15 mouse cellular contexts compared by ENCODE assay signal in genomic region chr6:34309526-34309925, GRCm38 (mm10).
"Had no signal": no experiment of that assay in that cellular context is flagged by ENCODE, and none has a peak within 500 bp of the region (broad histone marks: within the 10 kb centered on the region; RNA-seq: fewer than 3 reads in every experiment).

No protein-coding gene starts in this region.

- H3K4me1 ChIP-seq: limb, embryonic 13.5 days; lung, embryonic 15.5 days had no signal

- H3K4me2 ChIP-seq: limb, embryonic 13.5 days; liver, embryonic 13.5 days; lung, embryonic 15.5 days; midbrain, embryonic 13.5 days had no signal

- DNase-seq: layer of hippocampus, postnatal 36 days; liver; liver, embryonic 13.5 days; thymus, adult 2 months; thymus, postnatal 14 days; thymus, postnatal 4 days had no signal

- H3K27me3 ChIP-seq: limb, embryonic 13.5 days; liver, embryonic 13.5 days; lung, embryonic 15.5 days; megakaryocyte, embryonic 14.5 days; midbrain, embryonic 13.5 days had no signal

- H3K9ac ChIP-seq: limb, embryonic 13.5 days; liver, embryonic 13.5 days; lung, embryonic 15.5 days; midbrain, embryonic 13.5 days had no signal

- ATAC-seq: intestine, postnatal 0 days; midbrain, embryonic 13.5 days had no signal

- H3K4me3 ChIP-seq: limb, embryonic 10.5 days; limb, embryonic 13.5 days; liver, embryonic 13.5 days; lung, embryonic 15.5 days; megakaryocyte, embryonic 14.5 days; midbrain, embryonic 10.5 days; midbrain, embryonic 13.5 days had no signal

- H3K9me3 ChIP-seq: limb, embryonic 10.5 days; limb, embryonic 13.5 days; liver, embryonic 13.5 days; lung, embryonic 15.5 days; megakaryocyte, embryonic 14.5 days; midbrain, embryonic 10.5 days; midbrain, embryonic 13.5 days had no signal

- H3K27ac ChIP-seq: kidney, postnatal 0 days; limb, embryonic 10.5 days; limb, embryonic 13.5 days; liver, embryonic 13.5 days; lung, embryonic 15.5 days; midbrain, embryonic 10.5 days; midbrain, embryonic 13.5 days; stomach, postnatal 0 days had no signal
